Mouse (Mus musculus): Measurements from ENCODE around the gene Gprasp1. TPM values are rescaled to one million over a fixed set of nuclear protein-coding genes. Genes with fewer than 3 reads are reported as not detected.
A peak's percentile ranks its signal among the peaks of the same experiment; 100 is the strongest.
"Not testable (repeated sequence)": the region's sequence is repeated elsewhere in the genome, so short reads cannot be mapped to it uniquely, and the experiment has no call there.

Gprasp1 gene
- total RNA-seq (2021), result 10 to 100 TPM; 14.6 to 17.4 TPM
- long read RNA-seq, experiment 1, partial matches to known transcripts, result 0 of 5 reads
- long read RNA-seq, experiment 1, other reads (novel, unspliced or antisense), result 5 of 5 reads
- long read RNA-seq, experiment 2, partial matches to known transcripts, result 2 of 2 reads
- long read RNA-seq, experiment 2, other reads (novel, unspliced or antisense), result 0 of 2 reads

DNA sequence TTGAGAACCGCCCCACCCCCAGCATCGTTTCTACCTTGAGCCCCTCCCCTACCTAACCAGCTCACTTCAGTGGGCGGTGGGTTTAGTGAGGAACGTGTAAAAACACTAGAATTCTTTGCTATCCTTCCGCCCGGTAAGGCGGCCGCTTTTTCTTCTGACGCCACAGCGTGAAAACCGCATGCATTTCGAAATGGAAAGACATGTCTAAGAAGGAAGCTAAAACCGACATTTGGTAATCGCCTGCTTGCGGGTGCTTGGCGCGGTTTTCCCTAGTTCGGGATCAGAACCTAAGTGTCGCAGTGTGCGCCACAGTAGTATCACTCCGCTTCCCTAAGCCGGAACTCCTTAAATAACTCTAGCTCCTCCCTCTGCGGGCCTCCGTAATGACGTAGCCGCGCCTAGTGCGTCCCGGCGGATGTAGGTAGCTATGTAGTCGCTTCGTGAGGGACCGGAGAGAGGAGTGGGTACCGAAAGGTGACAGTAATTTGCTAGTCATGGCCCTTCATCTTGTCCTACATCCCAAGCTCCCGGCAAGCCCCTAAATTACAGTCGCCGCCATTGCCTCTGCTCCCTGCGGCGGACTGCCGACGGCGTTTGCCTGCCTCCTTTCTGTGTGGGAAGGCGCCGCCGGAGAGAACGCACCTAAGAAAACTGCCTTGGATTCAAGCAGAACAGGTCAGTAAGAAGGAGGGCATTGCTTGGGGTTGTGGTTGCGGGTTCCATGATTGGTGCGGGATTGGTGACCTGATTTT lies at the start of gene Gprasp1, which contains the start of gene Armcx5:
TSS of gene Gprasp1 (plus strand) at position 430 of the 752 bp plus-strand sequence.
TSS of gene Armcx5 (plus strand) at position 430 of the 752 bp plus-strand sequence.
- DNase-seq, result peak; percentile 83
- intact Hi-C loops (cut with DNase I; ENCODE audit: low total_unique reads), result no loop called here

- no peak for DNase-seq
- intact Hi-C loops (cut with DNase I; ENCODE audit: low total_unique reads), result no loop called here
Measured at GRCm38 (mm10) chrX:135693633-135694032, 48.9 kb upstream of the Gprasp1 start, which contains the start of gene Tcp11x2. Tcp11x2 (minus strand) TSS chrX:135693790.

DNA sequence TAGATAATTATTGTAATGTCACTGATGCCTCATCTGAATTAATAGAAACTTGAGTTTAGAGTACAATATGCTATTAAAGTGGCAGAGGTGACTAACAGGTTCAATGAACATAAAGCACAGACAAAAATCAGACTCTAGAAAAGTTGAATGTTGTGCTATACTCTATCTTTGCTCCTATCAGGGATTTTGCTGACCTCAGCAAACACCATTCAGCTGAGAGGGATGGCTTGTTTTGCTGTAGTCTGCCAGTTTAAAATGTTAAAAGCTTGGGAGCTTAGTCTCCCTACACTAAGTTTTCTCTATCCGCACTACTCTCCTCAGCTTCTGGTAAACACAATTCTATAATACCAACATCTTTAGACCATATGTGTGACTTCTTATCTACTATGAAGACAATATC lies 39.4 kb upstream of the Gprasp1 start:
- intact Hi-C loops (cut with DNase I; ENCODE audit: low total_unique reads), result no loop called here
- no peak for DNase-seq

- DNase-seq, result no peak
- intact Hi-C loops (cut with DNase I; ENCODE audit: low total_unique reads), result no loop called here
Measured at GRCm38 (mm10) chrX:135704349-135704748, 38.2 kb upstream of the Gprasp1 start.

GRCm38 (mm10) chrX:135712845-135713244 lies 29.7 kb upstream of the Gprasp1 start:
- DNase-seq, result no peak
- intact Hi-C loops (cut with DNase I; ENCODE audit: low total_unique reads), result no loop called here

DNA sequence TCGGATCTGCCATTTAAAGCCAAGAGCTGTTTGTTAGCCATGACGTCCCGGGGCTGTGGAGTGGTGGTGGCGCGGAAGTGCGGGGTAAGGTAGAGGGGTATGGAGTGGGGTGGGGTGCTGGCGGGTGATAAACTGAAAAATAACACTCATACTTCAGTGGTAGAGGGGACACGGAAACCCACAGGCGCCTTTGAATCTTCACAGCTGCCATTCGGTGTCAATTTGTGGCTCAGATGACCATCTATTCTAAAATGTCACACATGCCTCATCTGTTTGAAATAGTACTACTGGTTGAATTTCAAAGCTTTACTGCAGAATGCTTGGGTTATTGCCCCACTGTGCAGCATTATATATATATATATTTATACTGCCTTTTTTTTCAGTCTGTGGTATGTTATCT lies 17.4 kb upstream of the Gprasp1 start, which contains the start of gene Tmsb15a:
TSS of gene Tmsb15a (minus strand) at position 101 of the 400 bp plus-strand sequence.
- DNase-seq, result no peak
- intact Hi-C loops (cut with DNase I; ENCODE audit: low total_unique reads), result no loop called here

DNA sequence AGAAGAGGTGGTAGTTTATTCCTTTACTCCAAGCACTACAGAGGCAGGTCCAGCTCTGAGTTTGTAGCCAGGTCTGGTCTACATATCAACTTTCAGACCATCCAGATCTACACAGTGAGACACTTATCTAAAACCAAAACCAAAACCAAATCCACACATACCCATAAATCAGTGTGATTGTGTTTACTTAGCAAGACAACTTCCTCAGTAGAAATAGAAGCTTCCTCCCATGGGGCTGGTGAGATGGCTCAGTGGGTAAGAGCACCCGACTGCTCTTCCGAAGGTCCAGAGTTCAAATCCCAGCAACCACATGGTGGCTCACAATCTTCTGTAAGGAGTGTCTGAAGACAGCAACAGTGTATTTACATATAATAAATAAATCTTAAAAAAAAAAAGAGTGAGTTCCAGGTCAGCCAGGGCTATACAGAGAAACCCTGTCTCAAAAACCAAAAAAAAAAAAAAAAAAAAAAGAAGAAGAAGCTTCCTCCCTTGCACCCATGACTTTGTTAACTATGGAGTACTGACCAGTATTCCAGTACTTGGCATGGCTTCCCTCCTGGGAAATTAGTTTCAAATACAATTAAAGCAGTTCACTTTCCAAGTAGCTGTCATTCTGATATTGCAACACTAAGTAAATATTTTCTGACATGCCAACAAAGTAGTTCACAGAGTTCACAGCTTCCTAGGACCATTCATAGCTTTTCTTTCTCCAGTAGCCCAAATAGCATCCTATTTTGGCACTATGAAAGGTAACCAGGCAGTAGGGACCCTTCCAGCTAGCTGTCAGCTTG lies 3.6 kb upstream of the Gprasp1 start:
- intact Hi-C loops (cut with DNase I; ENCODE audit: low total_unique reads), result no loop called here
- no peak for DNase-seq

GRCm38 (mm10) chrX:135743056-135743355 lies 473 bp downstream of the Gprasp1 start:
- no peak for DNase-seq
- intact Hi-C loops (cut with DNase I; ENCODE audit: low total_unique reads), result no loop called here

DNA sequence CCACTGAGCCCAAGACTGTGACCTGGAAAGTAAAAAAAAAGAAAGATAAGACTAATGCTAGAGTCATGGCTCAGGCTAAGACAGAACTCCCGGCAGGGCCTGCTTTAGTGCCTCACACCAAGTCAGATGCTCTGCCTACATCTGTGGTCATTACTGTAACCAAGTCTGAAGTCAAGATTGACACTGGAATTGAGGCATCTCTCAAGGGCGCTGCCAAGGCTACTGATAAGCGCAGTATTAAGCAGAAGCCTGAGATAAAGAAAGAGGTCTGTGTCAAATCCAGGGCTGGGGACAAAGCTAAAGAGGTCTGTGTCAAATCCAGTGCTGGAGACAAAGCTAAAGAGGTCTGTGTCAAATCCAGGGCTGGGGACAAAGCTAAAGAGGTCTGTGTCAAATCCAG lies 2.8 kb downstream of the Gprasp1 start:
- DNase-seq; intact Hi-C loops (cut with DNase I; ENCODE audit: low total_unique reads): not testable (repeated sequence)

DNA sequence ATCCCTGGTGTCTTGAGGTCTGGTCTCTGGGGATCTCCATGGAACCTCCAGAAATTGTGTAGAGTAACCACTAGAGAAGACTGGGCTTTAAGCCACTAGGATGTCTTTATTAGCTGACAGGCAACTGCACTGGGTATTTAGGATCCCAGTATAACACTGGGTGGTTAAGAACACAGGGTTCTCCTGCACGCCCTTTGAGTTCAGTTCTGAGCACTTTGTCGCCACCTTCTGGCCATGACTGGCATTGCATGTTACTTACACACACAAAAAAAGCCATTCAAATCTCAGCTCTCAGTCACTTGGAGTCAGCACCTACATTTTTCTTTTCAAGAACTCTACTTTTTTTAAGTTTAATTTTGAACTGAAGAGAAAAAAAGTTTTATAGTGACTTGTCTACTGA lies 10.3 kb downstream of the Gprasp1 start:
- intact Hi-C loops (cut with DNase I; ENCODE audit: low total_unique reads), result no loop called here

GRCm38 (mm10) chrX:135761707-135762106 lies 19.2 kb downstream of the Gprasp1 start:
- peak; percentile 10 for DNase-seq
- intact Hi-C loops (cut with DNase I; ENCODE audit: low total_unique reads), result no loop called here

More for the DNA sequence above, 10.3 kb downstream of the Gprasp1 start:
- DNase-seq, result peak; percentile 45

DNA sequence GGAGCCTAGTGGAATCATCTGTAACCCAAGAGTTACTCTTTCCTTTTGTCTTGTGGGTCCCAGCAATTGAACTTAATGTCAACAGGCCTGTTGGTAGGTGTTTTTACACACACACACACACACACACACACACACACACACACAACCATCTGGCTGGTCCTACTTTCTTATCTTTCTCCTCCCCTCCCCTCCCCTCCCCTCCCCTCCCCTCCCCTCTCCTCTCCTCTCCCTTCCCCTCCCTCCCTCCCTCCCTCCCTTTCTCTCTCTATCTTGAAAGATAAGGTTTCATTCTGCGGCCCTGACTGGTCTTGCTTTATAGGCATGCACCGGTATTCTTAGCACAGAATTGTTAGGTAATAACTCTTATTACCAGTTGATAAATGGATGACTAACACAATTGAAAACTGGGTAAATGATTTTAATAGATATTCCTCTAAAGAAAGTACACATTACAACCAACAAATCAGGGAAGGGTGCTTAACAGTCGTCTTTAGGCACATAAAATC lies 25.6 kb downstream of the Gprasp1 start:
- no peak for DNase-seq

GRCm38 (mm10) chrX:135768565-135768964 lies 26.0 kb downstream of the Gprasp1 start:
- intact Hi-C loops (cut with DNase I; ENCODE audit: low total_unique reads), result no loop called here

More for the DNA sequence above, 25.6 kb downstream of the Gprasp1 start:
- intact Hi-C loops (cut with DNase I; ENCODE audit: low total_unique reads), result no loop called here

DNA sequence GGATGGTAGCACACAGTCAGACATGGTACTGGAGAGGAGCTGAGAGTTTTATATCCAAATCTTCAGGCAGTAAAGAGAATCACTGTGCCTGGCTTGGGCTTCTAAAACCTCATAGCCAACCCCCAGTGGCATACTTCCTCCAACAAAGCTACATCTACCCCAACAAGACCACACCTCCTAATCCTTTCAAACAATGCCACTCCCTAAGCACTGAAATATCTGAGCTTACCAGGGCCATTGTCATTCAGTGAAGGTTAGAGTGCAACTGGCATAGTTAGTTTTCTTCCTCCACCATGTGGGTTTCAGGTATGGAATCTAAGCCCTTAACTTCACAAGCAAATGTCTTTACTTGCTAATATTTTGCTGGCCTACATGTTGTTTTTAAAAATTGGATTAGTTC lies 49.0 kb downstream of the Gprasp1 start:
- intact Hi-C loops (cut with DNase I; ENCODE audit: low total_unique reads), result no loop called here
- no peak for DNase-seq

More at GRCm38 (mm10) chrX:135768565-135768964, 26.0 kb downstream of the Gprasp1 start:
- no peak for DNase-seq

DNA sequence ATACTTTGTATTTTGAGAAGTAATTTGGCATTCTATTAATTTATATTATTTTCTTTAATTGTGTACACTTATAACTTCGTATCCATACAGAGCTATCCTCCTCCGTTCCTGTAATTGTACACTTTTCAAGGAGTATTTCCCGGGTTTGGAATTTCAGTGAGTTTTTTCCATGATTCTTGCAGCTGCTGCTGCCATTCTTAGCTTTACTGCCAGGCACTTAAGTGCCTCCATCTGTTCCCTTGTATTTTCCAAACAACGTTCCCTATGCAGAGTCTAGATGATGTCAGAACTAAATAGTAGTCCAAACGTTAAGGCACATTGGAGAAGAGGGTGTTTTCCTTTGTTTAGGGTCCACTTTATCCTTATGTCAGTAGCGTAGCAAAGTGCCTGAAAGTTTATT lies 49.8 kb downstream of the Gprasp1 start:
- intact Hi-C loops (cut with DNase I; ENCODE audit: low total_unique reads), result no loop called here
- DNase-seq, result no peak

GRCm38 (mm10) chrX:135795591-135796304 lies 53.2 kb downstream of the Gprasp1 start:
- intact Hi-C loops (cut with DNase I; ENCODE audit: low total_unique reads), result not testable (repeated sequence)
- peak; percentile 53 for DNase-seq

DNA sequence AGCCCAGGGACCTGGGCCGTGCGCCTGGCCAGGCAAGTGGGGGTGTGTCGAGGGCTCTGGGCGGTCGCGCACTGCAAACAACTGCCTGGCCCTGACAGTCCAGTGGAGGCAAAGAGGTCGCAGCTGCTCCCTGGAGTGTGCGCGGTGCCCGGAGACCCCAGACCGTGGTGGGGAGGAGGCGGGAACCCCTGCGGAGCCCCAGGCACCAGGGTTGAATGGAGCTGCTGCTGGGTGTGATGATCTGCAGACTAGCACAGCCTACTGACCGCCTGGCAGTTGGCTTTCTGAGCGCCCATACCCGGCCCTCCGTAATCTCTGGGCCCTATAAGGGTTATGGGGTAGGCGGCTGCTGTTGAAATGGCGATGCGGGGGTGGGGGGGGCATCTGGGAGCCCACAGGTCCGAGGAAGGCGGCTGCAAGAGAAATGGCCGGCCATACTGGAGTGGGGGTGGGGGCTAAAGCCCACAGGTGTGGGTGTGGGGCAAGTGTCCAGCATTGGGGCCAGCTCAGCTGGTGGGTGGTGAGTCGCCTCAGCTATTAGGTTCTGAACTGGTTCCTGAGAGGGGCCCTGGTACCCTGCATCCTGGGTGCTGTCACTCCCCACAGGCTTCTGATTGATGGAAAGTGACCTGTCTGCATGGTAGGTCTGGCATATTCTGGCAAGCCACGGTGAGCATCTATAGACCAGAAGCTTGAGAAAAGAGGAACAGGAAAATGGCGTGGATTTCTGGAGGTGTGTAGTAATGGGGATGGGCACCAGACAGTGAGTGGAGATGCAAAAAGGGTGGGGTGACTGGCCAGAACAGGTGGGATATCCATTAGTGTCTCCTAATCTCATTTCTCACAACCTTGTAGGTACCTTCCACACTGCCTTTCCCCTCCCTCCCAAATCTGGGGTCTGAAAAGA lies 54.0 kb downstream of the Gprasp1 start:
- intact Hi-C loops (cut with DNase I; ENCODE audit: low total_unique reads); DNase-seq: not testable (repeated sequence)

GRCm38 (mm10) chrX:135797212-135797644 lies 54.7 kb downstream of the Gprasp1 start, which contains the start of gene Bhlhb9:
Bhlhb9 (plus strand) TSS chrX:135797594.
- intact Hi-C loops (cut with DNase I; ENCODE audit: low total_unique reads), result not testable (repeated sequence)
- DNase-seq, result peak; percentile 36
